Mouse (Mus musculus) layer of hippocampus, adult 6 months (tissue): ENCODE measurements around the gene Vmn1r84. TPM values are rescaled to one million over a fixed set of nuclear protein-coding genes. Genes with fewer than 3 reads are reported as not detected.

Experiments
- long read RNA-seq, 2 experiments: library from polyadenylated mRNA; unstranded; transcript quantifications; one replicate each; pipeline ENCODE4 v2.0.0; 2019 to 2020
- microRNA-seq: library from miRNA; unstranded; fragments of <30 nt; microRNA quantifications from one replicate; pipeline ENCODE4 v1.2.0, GENCODE M21; 2020
- polyA plus RNA-seq: library from polyadenylated mRNA; unstranded; fragments of <200 nt; fragmentation: Nextera tagmentation; gene quantifications from 2 replicates; pipeline ENCODE4 v1.2.3, GENCODE M21; 2021

Vmn1r84 gene
- not detected in 2 replicates for polyA plus RNA-seq
- long read RNA-seq, experiment 1: 0 reads
- long read RNA-seq, experiment 2: 0 reads

GRCm38 (mm10) chr7:12369173-12369572 lies at the start of gene Vmn1r84:
Vmn1r84 (minus strand) TSS chr7:12369273.

DNA sequence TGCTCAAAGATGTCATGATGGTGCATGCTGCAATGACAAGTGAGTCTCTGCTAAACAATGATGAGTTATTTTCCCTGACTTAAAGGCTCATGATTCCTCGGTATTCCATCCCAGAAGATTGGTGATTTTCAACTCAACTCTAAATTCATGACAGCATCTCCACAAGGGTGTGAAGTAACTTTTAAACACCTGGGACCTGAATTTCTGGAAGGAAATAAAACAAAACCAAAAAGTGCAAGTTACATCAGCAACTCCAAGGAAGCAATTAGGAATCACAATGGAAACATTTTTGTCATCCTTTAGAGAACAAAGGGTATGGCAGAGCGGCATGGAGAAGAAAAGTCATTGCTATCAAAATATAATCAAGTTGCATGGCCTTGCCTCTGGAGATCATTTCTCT lies 39.7 kb downstream of the Vmn1r84 start, which contains the start of gene Vmn1r83:
Gene Vmn1r83 (minus strand): TSS at position 101 of the 400 bp plus-strand sequence.

Small RNA genes within 50 kb of the gene (microRNA-seq; reads per million reads assigned to microRNA genes)
- not detected for gene Gm23521

Other genes with a start within 250 kb of the Vmn1r84 start
- gene Vmn1r78, start 219.0 kb downstream of the Vmn1r84 start, polyA plus RNA-seq: not detected in 2 replicates
- gene Vmn1r79, start 198.0 kb downstream of the Vmn1r84 start, polyA plus RNA-seq: not detected in 2 replicates
- gene Vmn1r80, start 180.0 kb downstream of the Vmn1r84 start, polyA plus RNA-seq: not detected in 2 replicates
- gene Vmn1r81, start 101.0 kb downstream of the Vmn1r84 start, polyA plus RNA-seq: not detected in 2 replicates
- not detected in 2 replicates for gene Vmn1r82, start 68.8 kb downstream of the Vmn1r84 start, polyA plus RNA-seq
- gene Vmn1r83, start 39.8 kb downstream of the Vmn1r84 start, polyA plus RNA-seq: not detected in 2 replicates
- 2.5 and 3.5 TPM in 2 replicates for gene Zfp551, start 53.5 kb upstream of the Vmn1r84 start, polyA plus RNA-seq
- gene Zfp606, start 109.0 kb upstream of the Vmn1r84 start, polyA plus RNA-seq: 5.2 and 5.5 TPM in 2 replicates
- not detected in 2 replicates for gene 2900092C05Rik, start 143.2 kb upstream of the Vmn1r84 start, polyA plus RNA-seq
- not detected in 2 replicates for gene Vmn2r53, start 239.5 kb upstream of the Vmn1r84 start, polyA plus RNA-seq